Mouse (Mus musculus) heart, postnatal 0 days (tissue): Measurements from ENCODE around the gene Sypl.

Experiments used
- CTCF ChIP-seq: IDR thresholded peaks from 2 replicates; pipeline ENCODE4 v1.5.1; 2016; ENCODE audit warnings: antibody characterized with exemption, control low read depth, low read depth
- EP300 ChIP-seq: IDR thresholded peaks from 2 replicates; pipeline ENCODE4 v1.6.1; 2016; ENCODE audit warnings: antibody characterized with exemption, low read depth

DNA sequence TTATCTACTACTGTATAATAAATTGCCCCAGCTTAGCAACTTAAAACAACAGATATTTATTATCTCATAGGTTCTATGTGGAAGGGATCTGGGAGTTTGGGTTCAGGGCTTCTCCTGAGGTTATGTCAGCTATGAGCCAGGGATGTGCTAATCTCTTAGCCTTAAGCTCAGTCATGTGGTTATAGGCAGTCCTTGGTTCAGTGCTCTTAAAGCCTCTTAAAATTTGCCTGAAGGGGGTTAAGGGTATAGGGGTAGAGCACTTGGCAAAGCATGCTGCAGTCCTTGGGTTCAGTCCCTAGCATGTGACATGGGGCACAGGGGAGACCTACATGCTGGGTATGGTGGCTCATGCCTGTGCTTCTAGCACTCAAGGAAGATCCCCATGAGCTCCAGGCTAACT, 8.4 kb downstream of the Sypl start:
- TF ChIP-seq CTCF (no peak), EP300 (no peak)
